In the genomic region with DNA sequence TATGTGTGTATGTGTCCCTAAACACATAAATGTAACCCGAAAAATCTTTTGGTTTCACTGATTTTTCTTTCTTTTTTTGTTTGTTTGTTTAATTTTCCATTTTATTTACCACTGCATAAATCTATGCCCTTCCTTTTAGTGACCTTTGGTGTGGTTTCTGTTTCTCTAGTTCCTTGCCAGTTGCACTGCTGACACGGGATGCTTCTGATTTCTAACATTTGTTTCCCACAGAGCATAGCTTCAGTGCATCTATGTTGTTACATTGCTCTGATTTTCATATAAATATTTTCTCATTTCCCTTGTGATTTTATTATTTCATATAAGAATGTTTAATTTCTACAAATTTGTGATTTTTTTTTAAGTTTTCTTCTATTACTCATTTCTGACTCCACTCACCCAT, we compare ENCODE assay signal across 16 mouse cellular contexts.
"Had no signal": no experiment of that assay in that cellular context is flagged by ENCODE, and none has a peak within 500 bp of the region (broad histone marks: within the 10 kb centered on the region; RNA-seq: fewer than 3 reads in every experiment).

No protein-coding gene starts in this region.

- DNase-seq: heart, postnatal 10 days; heart, postnatal 14 days; heart, postnatal 36 days; heart, postnatal 4 days; kidney, adult 11 months; kidney, adult 18-20 months; kidney, adult 2 months; kidney, adult 8-10 months; kidney, adult 9 months; kidney, postnatal 10 days; kidney, postnatal 14 days; kidney, postnatal 25 days; kidney, postnatal 36 days; kidney, postnatal 4 days; layer of hippocampus, adult 9-11 months; layer of hippocampus, postnatal 36 days had no signal
